Mouse (Mus musculus) limb, embryonic 14.5 days (tissue): ENCODE data around the gene Cnpy1. TPM values are rescaled to one million over a fixed set of nuclear protein-coding genes. Genes with fewer than 3 reads are reported as not detected.
A peak's percentile ranks its signal among the peaks of the same experiment; 100 is the strongest.

ENCODE experiments used
- ATAC-seq: fragments of 200-750 bp; cut with Nextera tagmentation; 2 replicates; pipeline ENCODE4 v1.8.0; 2017; ENCODE audit warnings: low read depth, moderate number of reproducible peaks, moderate TSS enrichment; ENCODE audit not compliant: low FRiP score
- DNase-seq: peaks from one replicate; pipeline ENCODE4 v3.0.0-alpha.2; 2015; ENCODE audit warnings: low spot score
- H3K27ac ChIP-seq: fragments of 300-500 bp; sonication (generic); replicated peaks from 2 replicates; pipeline ENCODE4 v1.5.1; 2014; ENCODE audit warnings: low read depth, mild to moderate bottlenecking, low read length, moderate library complexity, mixed read lengths
- H3K27me3 ChIP-seq: fragments of 300-500 bp; sonication (generic); 2 replicates; pipeline ENCODE4 v1.6.1; 2014; ENCODE audit warnings: low read length, mixed read lengths; ENCODE audit not compliant: control insufficient read depth, insufficient read depth
- H3K36me3 ChIP-seq: fragments of 300-500 bp; sonication (generic); 2 replicates; pipeline ENCODE4 v1.6.1; 2014; ENCODE audit warnings: mild to moderate bottlenecking, low read length, moderate library complexity, mixed read lengths; ENCODE audit not compliant: control insufficient read depth, insufficient read depth
- H3K4me1 ChIP-seq: fragments of 300-500 bp; sonication (generic); 2 replicates; pipeline ENCODE4 v1.6.1; 2014; ENCODE audit warnings: antibody characterized with exemption, low read length, mixed read lengths; ENCODE audit not compliant: control insufficient read depth, insufficient read depth
- H3K4me2 ChIP-seq: fragments of 300-500 bp; sonication (generic); replicated peaks from 2 replicates; pipeline ENCODE4 v1.6.1; 2014; ENCODE audit warnings: low read depth, mild to moderate bottlenecking, low read length, moderate library complexity; ENCODE audit not compliant: severe bottlenecking
- H3K4me3 ChIP-seq: fragments of 300-500 bp; sonication (generic); replicated peaks from 2 replicates; pipeline ENCODE4 v1.5.1; 2014; ENCODE audit warnings: low read length
- H3K9ac ChIP-seq: fragments of 300-500 bp; sonication (generic); 2 replicates; pipeline ENCODE4 v1.6.1; 2014; ENCODE audit warnings: mild to moderate bottlenecking, low read depth, low read length, moderate library complexity; ENCODE audit not compliant: severe bottlenecking
- H3K9me3 ChIP-seq: fragments of 300-500 bp; sonication (generic); 2 replicates; pipeline ENCODE4 v1.6.1; 2016; ENCODE audit warnings: low read length; ENCODE audit not compliant: control insufficient read depth
- POLR2A ChIP-seq: fragments of 200-500 bp; IDR thresholded peaks from 2 replicates; pipeline ENCODE4 v1.8.0; 2012; ENCODE audit warnings: inconsistent platforms, mild to moderate bottlenecking, moderate library complexity, borderline replicate concordance; ENCODE audit not compliant: insufficient read depth, insufficient read length; ENCODE audit errors: extremely low read depth
- WGBS: fragments of 180-500 bp; shearing (Covaris S2); extraction: QIAGEN DNeasy Blood & Tissue Kit; methylation state at CpG from one replicate; pipeline ENCODE4 v1.1.7; 2014; 5-methylcytosine and 5-hydroxymethylcytosine counted together
- polyA plus RNA-seq, 2 experiments: library from polyadenylated mRNA; depleted of rRNA in 1 of 2; stranded (reverse) in 1 of 2; unstranded in 1 of 2; fragments of >200 nt; fragmentation: Nextera tagmentation in 1 of 2; extraction: Ambion mirVana in 1 of 2; gene quantifications; 2 replicates each; pipeline versions ENCODE4 v1.2.1 to v1.2.3; 2012 to 2014

The Cnpy1 gene
- polyA plus RNA-seq, 2 experiments, result 0.26 TPM; not detected in 1

DNA sequence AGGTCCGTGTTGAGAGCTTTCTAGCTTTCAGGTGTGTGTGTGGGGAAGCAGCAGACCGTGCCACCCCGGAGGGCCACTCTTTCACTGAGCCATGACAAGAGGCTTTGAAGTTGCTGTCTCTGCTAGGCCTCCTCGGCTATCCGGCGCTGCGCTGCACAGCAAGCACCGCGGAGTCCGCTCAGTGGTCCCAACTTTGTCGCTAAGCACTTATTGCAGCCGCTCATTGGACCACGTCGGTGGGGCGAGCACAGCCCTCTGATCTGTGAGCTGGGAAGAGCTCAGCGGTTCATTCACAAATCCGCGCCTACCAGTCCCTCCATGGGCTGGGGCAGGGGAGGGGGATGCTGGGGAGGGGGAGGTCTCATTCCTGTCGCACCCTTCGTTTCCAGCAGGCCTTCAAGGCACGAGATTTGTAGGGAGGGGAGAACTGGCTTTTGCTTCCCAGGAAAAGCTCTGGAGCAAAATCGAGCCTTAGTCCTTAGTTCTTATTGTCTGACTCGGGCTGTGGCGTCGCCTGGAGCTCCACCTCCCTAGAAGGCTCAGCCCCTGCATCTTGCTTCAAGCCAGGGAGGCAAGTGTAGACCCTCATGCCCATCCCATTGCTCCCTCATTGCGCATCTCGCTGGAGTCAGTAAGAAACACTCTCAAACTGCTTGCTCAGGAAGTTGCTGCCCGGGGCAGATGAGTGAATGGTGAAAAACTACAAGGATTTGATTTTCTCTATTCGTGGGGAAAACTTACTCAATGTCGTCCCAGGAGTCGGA is 87.1 kb downstream of the Cnpy1 start:
- DNase-seq, result no peak
- H3K4me3 ChIP-seq, result peak overlapping the region; percentile 13
- no peak for TF ChIP-seq POLR2A
- WGBS, result 2% methylated on average over 28 of the region's 31 CpGs
- H3K4me2 ChIP-seq, result peak overlapping the region; percentile 19; the same call in 1 of the 2 replicates
- ATAC-seq, result no peak
- H3K27ac ChIP-seq, result no peak overlapping the region
- peaks cover 82% of the 10 kb centered on the region for H3K27me3 ChIP-seq
- H3K4me1 ChIP-seq, result no peaks in the 10 kb centered on the region; the same call in 1 of the 2 replicates
- H3K9me3 ChIP-seq, result no peaks in the 10 kb centered on the region
- no peak overlapping the region for H3K9ac ChIP-seq
- no peaks in the 10 kb centered on the region for H3K36me3 ChIP-seq

- Histone ChIP-seq H3K9me3 (no peaks in the 10 kb centered on the region), H3K27ac (no peak overlapping the region), H3K4me3 (peak overlapping the region; percentile 13; the same call in 1 of the 2 replicates), H3K4me1 (no peaks in the 10 kb centered on the region; the same call in 1 of the 2 replicates), H3K36me3 (no peaks in the 10 kb centered on the region), H3K9ac (no peak overlapping the region), H3K27me3 (peaks cover 76% of the 10 kb centered on the region), H3K4me2 (peak overlapping the region; percentile 19; the same call in 1 of the 2 replicates)
- 1% methylated on average over 17 of the region's 17 CpGs for WGBS
- TF ChIP-seq POLR2A, result no peak
- DNase-seq (no peak), ATAC-seq (no peak)
Observed at GRCm38 (mm10) chr5:28157781-28158180, 87.8 kb downstream of the Cnpy1 start.

GRCm38 (mm10) chr5:28157044-28157730 is 88.4 kb downstream of the Cnpy1 start:
- no peaks in the 10 kb centered on the region; the same call in 1 of the 2 replicates for H3K4me1 ChIP-seq
- H3K36me3 ChIP-seq, result no peaks in the 10 kb centered on the region
- peaks cover 73% of the 10 kb centered on the region for H3K27me3 ChIP-seq
- no peaks in the 10 kb centered on the region for H3K9me3 ChIP-seq
- no peak for TF ChIP-seq POLR2A
- ATAC-seq, result no peak
- H3K9ac ChIP-seq, result no peak overlapping the region
- H3K27ac ChIP-seq, result no peak overlapping the region
- no peak overlapping the region for H3K4me2 ChIP-seq
- 2% methylated on average over 9 of the region's 9 CpGs for WGBS
- no peak overlapping the region for H3K4me3 ChIP-seq
- no peak for DNase-seq

Other genes starting within 250 kb of the Cnpy1 start
- gene Insig1, start 174.4 kb downstream of the Cnpy1 start, polyA plus RNA-seq (2012; rRNA removed), result 48.7 and 54.9 TPM in 2 replicates
- gene Insig1, start 174.4 kb downstream of the Cnpy1 start, polyA plus RNA-seq (2014; fragmentation: Nextera tagmentation; extraction: Ambion mirVana), result 47.4 and 61.6 TPM in 2 replicates
- 0.03 and 0.06 TPM in 2 replicates for gene En2, start 80.1 kb downstream of the Cnpy1 start, polyA plus RNA-seq (2012; rRNA removed)
- gene En2, start 80.1 kb downstream of the Cnpy1 start, polyA plus RNA-seq (2014; fragmentation: Nextera tagmentation; extraction: Ambion mirVana), result not detected in 2 replicates
- gene Rbm33, start 71.3 kb upstream of the Cnpy1 start, polyA plus RNA-seq (2012; rRNA removed), result 43.9 and 51.2 TPM in 2 replicates
- gene Rbm33, start 71.3 kb upstream of the Cnpy1 start, polyA plus RNA-seq (2014; fragmentation: Nextera tagmentation; extraction: Ambion mirVana), result 17.9 and 19.3 TPM in 2 replicates
- gene Shh, start 221.4 kb upstream of the Cnpy1 start, polyA plus RNA-seq (2012; rRNA removed), result 0.33 and 0.37 TPM in 2 replicates
- 0.06 TPM in 1 of 2 replicates, not detected in the other for gene Shh, start 221.4 kb upstream of the Cnpy1 start, polyA plus RNA-seq (2014; fragmentation: Nextera tagmentation; extraction: Ambion mirVana)